In the genomic region with DNA sequence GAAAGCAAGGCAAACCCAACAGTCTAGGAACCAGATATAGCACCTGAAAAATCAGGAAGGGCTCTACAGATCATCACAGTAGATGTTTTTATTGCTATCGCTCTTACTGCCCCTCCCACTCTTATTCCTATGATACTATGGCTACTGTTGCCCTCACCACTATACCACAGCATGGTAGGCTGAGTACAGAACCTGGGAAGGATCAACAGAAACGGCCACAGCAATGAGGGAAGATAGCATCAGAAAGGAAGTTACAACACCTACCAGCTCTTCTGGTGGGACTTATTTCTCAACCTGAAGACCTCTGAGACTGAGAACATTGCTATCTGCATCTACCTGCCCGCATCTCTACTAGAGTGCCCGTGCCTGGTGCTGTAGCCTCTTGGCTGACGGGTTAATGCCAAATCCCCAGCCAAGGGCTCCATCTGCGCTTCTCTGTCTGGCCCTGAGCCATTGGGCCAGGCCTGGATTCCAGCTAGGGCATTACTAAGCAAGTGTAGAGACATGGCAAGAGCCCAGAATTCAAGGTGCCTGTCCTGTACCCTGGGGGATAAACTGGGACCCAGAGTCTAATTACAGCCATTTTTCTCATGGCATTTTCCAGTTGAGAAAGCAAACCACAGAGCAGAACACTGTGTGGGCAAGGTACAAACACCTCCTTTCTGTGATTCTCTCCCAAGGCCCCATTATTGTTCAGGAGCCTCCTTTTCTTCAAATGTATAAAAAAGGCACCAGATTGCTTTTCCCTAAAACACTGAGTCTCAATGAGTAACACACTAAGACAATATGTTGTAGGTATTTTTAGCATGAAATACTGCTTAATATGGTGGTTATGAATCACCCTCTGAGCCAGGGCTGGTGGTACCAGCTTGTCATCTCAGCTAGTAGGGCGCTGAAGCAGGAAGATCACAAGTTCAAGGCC, we compare ENCODE assay signal across 8 mouse cellular contexts. TPM values are rescaled to one million over a fixed set of nuclear protein-coding genes. Genes with fewer than 3 reads are reported as not detected.
DNase-seq lines count a peak whose midpoint lies in the region; ATAC-seq lines count a peak whose summit lies in the region.

No protein-coding gene starts in this region.

- no peaks in the 10 kb centered on the region for H3K36me3 ChIP-seq in heart, embryonic 11.5 days (ENCODE audit: control insufficient read depth, insufficient read depth, low read length)

- H3K27me3 ChIP-seq in heart, embryonic 11.5 days (ENCODE audit: control insufficient read depth, insufficient read depth, low read length) = no peaks in the 10 kb centered on the region

- no peaks in the 10 kb centered on the region for H3K4me1 ChIP-seq in heart, embryonic 11.5 days (ENCODE audit: control insufficient read depth, insufficient read depth, low read length)

- H3K27ac ChIP-seq in heart, embryonic 11.5 days (ENCODE audit: low read depth, low read length) = no peak overlapping the region

- 81% methylated on average over 7 of the region's 7 CpGs for WGBS in heart, embryonic 11.5 days (ENCODE audit: insufficient replicate concordance)

- H3K4me3 ChIP-seq in heart, embryonic 11.5 days (ENCODE audit: low read depth, low read length) = no peak overlapping the region

- intact Hi-C loops in heart, postnatal 10 days (cut with DNase I) = no loop called here

- no peak for ATAC-seq in heart, embryonic 11.5 days (replicated peaks; ENCODE audit: insufficient number of reproducible peaks, low FRiP score, low TSS enrichment)

- no peak overlapping the region for H3K9ac ChIP-seq in heart, embryonic 11.5 days (ENCODE audit: low read depth, low read length)

- no peaks in the 10 kb centered on the region for H3K9me3 ChIP-seq in heart, embryonic 11.5 days (replicated peaks; ENCODE audit: control insufficient read depth, low read length)

- peak; percentile 56 to 74 for DNase-seq in heart, adult 18-20 months
- peak; percentile 94 for DNase-seq in cerebellum, adult 11 months
- peak; percentile 39 to 58 for DNase-seq in heart, postnatal 10 days
- DNase-seq in left cerebral cortex, adult 9 months (ENCODE audit: low spot score in 2 of 2) = peak; percentile 30 to 62
- DNase-seq in embryo, embryonic 10.5 days (ENCODE audit: low spot score) = no peak
- no peak for DNase-seq in spleen, postnatal 36 days (ENCODE audit: low spot score in 2 of 2)
- no peak for DNase-seq in thymus, postnatal 36 days

- no peak overlapping the region for H3K4me2 ChIP-seq in heart, embryonic 11.5 days

RNA-seq across cellular contexts. Expression of a gene that starts 28.0 kb away (rescaled TPM):
- 10 to 100 TPM; 31.4 to 36.5 TPM for total RNA-seq in heart, adult 18-20 months (2021)
- polyA plus RNA-seq in heart, embryonic 11.5 days (2014; fragmentation: Nextera tagmentation; extraction: Ambion mirVana) = 24.4 and 25.7 TPM in 2 replicates
- total RNA-seq in heart, postnatal 10 days (2021) = 10 to 100 TPM; 48.3 to 50.4 TPM

Comparison
In these comparisons a context has a peak if more than half of its experiments do, and no peak if none do; other contexts are left out.
1. DNase-seq: peak in heart, adult 18-20 months (2 of 2), cerebellum, adult 11 months (single experiment), heart, postnatal 10 days (2 of 2) and left cerebral cortex, adult 9 months (2 of 2); none in embryo, embryonic 10.5 days (single experiment), spleen, postnatal 36 days (0 of 2) and thymus, postnatal 36 days (0 of 2).